Mouse (Mus musculus) hindbrain, embryonic 14.5 days (tissue): ENCODE results near the gene Noxo1. TPM values are rescaled to one million over a fixed set of nuclear protein-coding genes. Genes with fewer than 3 reads are reported as not detected.

ENCODE experiments used
- ATAC-seq: fragments of 200-750 bp; cut with Nextera tagmentation; 2 replicates; pipeline ENCODE4 v1.8.0; 2017; ENCODE audit warnings: moderate number of reproducible peaks, mild to moderate bottlenecking, moderate TSS enrichment, moderate library complexity; ENCODE audit not compliant: low FRiP score
- DNase-seq: peaks from one replicate; pipeline ENCODE4 v3.0.0-alpha.2; 2015; ENCODE audit warnings: low spot score
- H3K27ac ChIP-seq: fragments of 300-500 bp; sonication (generic); 2 replicates; pipeline ENCODE4 v1.5.1; 2014; ENCODE audit warnings: mild to moderate bottlenecking, moderate library complexity
- H3K27me3 ChIP-seq: fragments of 300-500 bp; sonication (generic); 2 replicates; pipeline ENCODE4 v1.6.1; 2014; ENCODE audit warnings: mild to moderate bottlenecking, low read length, mixed read lengths; ENCODE audit not compliant: control insufficient read depth, insufficient read depth
- H3K36me3 ChIP-seq: fragments of 300-500 bp; sonication (generic); replicated peaks from 2 replicates; pipeline ENCODE4 v1.6.1; 2014; ENCODE audit not compliant: control insufficient read depth, insufficient read depth
- H3K4me1 ChIP-seq: fragments of 300-500 bp; sonication (generic); replicated peaks from 2 replicates; pipeline ENCODE4 v1.6.1; 2014; ENCODE audit warnings: antibody characterized with exemption, low read length, mixed read lengths; ENCODE audit not compliant: control insufficient read depth, insufficient read depth
- H3K4me2 ChIP-seq: fragments of 300-500 bp; sonication (generic); replicated peaks from 2 replicates; pipeline ENCODE4 v1.6.1; 2014; ENCODE audit warnings: mild to moderate bottlenecking, moderate library complexity
- H3K4me3 ChIP-seq: fragments of 300-500 bp; sonication (generic); replicated peaks from 2 replicates; pipeline ENCODE4 v1.5.1; 2014; ENCODE audit warnings: mild to moderate bottlenecking, low read length
- H3K9ac ChIP-seq: fragments of 300-500 bp; sonication (generic); 2 replicates; pipeline ENCODE4 v1.6.1; 2014
- H3K9me3 ChIP-seq: fragments of 300-500 bp; sonication (generic); 2 replicates; pipeline ENCODE4 v1.6.1; 2016; ENCODE audit warnings: low read length; ENCODE audit not compliant: control insufficient read depth
- WGBS: fragments of 180-500 bp; shearing (Covaris S2); extraction: QIAGEN DNeasy Blood & Tissue Kit; methylation state at CpG from one replicate; pipeline ENCODE4 v1.1.7; 2014; 5-methylcytosine and 5-hydroxymethylcytosine counted together
- polyA plus RNA-seq: library from polyadenylated mRNA; unstranded; fragments of >200 nt; fragmentation: Nextera tagmentation; extraction: Ambion mirVana; gene quantifications from 2 replicates; pipeline ENCODE4 v1.2.1, GENCODE M21; 2014

Gene Noxo1
- polyA plus RNA-seq, 1 experiment from 2014 or later, result 2.4 TPM

DNA sequence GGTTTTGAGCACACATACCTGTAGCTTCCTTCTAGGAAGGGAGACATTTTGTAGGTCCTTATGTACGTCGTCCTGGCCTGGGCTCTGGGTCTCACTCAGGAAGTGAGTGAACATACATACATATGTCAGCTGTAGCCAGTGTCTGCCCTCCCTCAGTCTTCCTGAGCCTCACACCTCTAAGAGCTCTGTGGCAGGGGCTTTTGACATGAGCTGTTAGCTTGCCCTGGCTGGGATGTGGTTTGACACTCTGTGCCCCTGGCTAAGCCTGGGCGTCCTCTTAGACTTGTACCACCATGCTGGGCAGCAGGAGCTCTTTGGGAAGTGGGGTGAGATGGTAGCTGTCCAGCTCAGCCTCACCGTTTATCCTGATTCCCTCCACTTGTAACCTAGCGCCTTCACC, 24.7 kb upstream of the Noxo1 start:
- DNase-seq (no peak), ATAC-seq (no peak)
- H3K4me1 ChIP-seq, result peaks cover 30% of the 10 kb centered on the region
- H3K27me3 ChIP-seq, result no peaks in the 10 kb centered on the region
- H3K4me3 ChIP-seq, result no peak overlapping the region
- H3K27ac ChIP-seq, result no peak overlapping the region
- H3K4me2 ChIP-seq, result peak overlapping the region; percentile 82; the same call in 1 of the 2 replicates
- H3K36me3 ChIP-seq, result no peaks in the 10 kb centered on the region
- WGBS, result 80% methylated on average over 5 of the region's 5 CpGs
- H3K9ac ChIP-seq, result peak overlapping the region; percentile 29; the same call in 1 of the 2 replicates
- no peaks in the 10 kb centered on the region for H3K9me3 ChIP-seq

DNA sequence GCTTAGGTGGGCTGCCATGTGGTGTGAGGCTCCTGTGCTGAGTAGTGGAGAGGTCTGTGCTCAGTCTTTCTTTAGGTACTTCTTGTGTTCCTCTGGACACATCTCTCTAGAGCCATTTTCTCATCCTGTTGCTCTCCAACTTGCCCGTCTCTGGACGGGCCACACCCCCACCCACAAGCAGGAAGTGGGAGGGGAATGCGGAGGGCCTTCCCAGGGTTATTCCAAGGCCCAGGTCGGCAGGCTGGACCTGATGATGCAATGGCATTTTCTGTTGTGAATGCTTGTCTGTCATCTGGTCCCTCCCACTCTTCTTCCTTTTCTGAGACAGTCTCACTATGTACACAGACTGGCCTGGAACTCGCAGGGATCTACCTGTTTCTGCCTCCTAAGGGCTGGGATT, 23.9 kb upstream of the Noxo1 start:
- H3K9me3 ChIP-seq, result no peaks in the 10 kb centered on the region
- DNase-seq, result no peak
- H3K9ac ChIP-seq, result no peak overlapping the region
- H3K4me3 ChIP-seq, result no peak overlapping the region
- no peak for ATAC-seq
- no peaks in the 10 kb centered on the region for H3K27me3 ChIP-seq
- no peak overlapping the region for H3K27ac ChIP-seq
- H3K36me3 ChIP-seq, result peaks cover 5% of the 10 kb centered on the region
- peaks cover 30% of the 10 kb centered on the region for H3K4me1 ChIP-seq
- H3K4me2 ChIP-seq, result no peak overlapping the region
- 40% methylated on average over 5 of the region's 5 CpGs for WGBS

DNA sequence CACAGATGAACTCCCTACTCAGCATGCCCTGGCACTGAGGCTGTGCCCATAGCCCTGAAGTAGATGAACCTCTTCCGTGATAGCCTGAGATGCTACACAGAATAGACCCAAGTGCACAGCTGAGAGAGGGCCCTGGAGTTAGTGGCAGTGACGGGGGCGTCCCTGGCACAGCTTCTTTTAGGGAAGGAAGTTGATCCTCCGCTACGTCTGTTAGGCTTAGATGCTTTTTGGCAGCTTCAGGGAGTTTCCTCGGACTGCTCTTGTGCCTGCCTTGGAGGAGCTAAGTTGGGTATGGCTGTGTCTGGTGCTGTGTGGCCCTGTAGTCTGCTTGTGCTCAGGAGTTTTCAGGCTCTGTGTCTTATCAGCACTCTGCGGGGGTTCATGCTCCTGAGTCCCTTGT, 21.8 kb upstream of the Noxo1 start:
- Histone ChIP-seq H3K4me3 (no peak overlapping the region), H3K9me3 (no peaks in the 10 kb centered on the region), H3K9ac (no peak overlapping the region), H3K4me2 (no peak overlapping the region), H3K27me3 (no peaks in the 10 kb centered on the region), H3K36me3 (peaks cover 26% of the 10 kb centered on the region), H3K4me1 (peaks cover 25% of the 10 kb centered on the region), H3K27ac (no peak overlapping the region)
- no peak for DNase-seq
- WGBS, result 86% methylated on average over 7 of the region's 7 CpGs
- ATAC-seq, result no peak

DNA sequence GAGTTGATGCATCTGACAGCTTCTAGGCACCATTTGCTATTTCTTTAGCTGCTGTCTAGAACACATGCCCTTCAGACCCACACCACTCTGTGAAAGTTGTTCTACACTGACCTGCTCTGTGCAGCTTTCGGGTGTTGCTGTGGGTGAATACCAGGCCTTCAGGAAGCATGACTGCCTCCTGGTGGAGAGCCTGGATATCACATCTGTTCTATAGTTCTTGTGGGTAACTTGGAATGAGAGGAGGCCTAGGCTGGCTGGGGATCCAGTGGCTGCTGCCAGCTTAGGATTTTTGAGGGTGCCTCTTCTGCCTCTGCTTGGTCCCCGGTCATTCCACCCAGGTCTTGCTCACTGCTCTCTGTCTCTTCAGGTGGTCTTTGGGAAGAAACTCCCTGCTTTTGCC, 19.8 kb upstream of the Noxo1 start:
- DNase-seq (peak; percentile 66), ATAC-seq (no peak)
- Histone ChIP-seq H3K4me3 (no peak overlapping the region), H3K36me3 (peaks cover 46% of the 10 kb centered on the region), H3K9me3 (no peaks in the 10 kb centered on the region), H3K27me3 (no peaks in the 10 kb centered on the region), H3K4me1 (peaks cover 15% of the 10 kb centered on the region), H3K4me2 (no peak overlapping the region), H3K27ac (no peak overlapping the region), H3K9ac (no peak overlapping the region)
- WGBS, result 56% methylated on average over 2 of the region's 2 CpGs

DNA sequence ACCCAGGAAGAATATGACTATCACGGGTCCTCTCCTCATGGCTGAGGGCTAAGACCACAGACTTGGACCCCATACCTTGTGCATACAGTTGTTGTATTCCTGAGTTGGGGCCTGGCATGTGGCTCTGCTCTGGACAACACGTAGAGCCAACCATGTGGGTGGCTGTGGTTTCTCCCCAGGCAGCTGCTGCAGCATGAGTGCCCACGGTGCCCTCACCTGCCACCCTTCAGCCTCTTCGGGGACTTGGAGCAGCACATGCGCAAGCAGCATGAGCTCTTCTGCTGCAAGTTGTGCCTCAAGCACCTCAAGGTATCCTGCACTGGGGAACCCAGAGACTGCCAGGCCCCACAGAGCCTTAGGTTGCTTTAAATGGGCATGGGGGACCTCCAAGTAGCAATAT, 19.2 kb upstream of the Noxo1 start:
- ATAC-seq (no peak), DNase-seq (no peak)
- H3K36me3 ChIP-seq, result peaks cover 52% of the 10 kb centered on the region
- peaks cover 8% of the 10 kb centered on the region for H3K4me1 ChIP-seq
- no peaks in the 10 kb centered on the region for H3K9me3 ChIP-seq
- 92% methylated on average over 5 of the region's 5 CpGs for WGBS
- H3K4me2 ChIP-seq, result no peak overlapping the region
- no peak overlapping the region for H3K9ac ChIP-seq
- no peaks in the 10 kb centered on the region for H3K27me3 ChIP-seq
- H3K4me3 ChIP-seq, result no peak overlapping the region
- no peak overlapping the region for H3K27ac ChIP-seq

DNA sequence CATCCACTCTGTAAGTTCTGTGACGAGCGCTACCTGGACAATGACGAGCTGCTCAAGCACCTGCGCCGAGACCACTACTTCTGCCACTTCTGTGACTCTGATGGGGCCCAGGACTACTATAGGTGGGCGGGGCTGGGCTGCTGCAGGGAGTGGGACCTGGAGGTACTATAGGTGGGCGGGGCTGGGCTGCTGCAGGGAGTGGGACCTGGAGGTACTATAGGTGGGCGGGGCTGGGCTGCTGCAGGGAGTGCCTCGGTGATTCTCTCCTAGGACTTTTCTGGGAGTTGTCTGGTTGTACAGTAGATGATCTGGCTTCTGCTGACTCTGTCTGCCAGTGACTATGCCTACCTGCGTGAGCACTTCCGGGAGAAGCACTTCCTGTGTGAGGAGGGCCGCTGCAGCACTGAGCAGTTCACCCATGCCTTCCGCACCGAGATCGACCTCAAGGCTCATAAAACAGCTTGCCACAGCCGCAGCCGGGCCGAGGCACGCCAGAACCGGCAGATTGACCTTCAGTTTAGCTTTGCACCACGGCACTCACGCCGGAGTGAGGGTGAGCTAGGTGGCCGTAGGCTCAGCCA, 18.4 kb upstream of the Noxo1 start:
- no peak overlapping the region for H3K27ac ChIP-seq
- ATAC-seq, result no peak
- DNase-seq, result no peak
- H3K9ac ChIP-seq, result no peak overlapping the region
- peaks cover 57% of the 10 kb centered on the region for H3K36me3 ChIP-seq
- H3K4me1 ChIP-seq, result 0 out of 2 replicates have a peak, but pooled peaks cover under 1% of the 10 kb centered on the region
- no peak overlapping the region for H3K4me2 ChIP-seq
- no peaks in the 10 kb centered on the region for H3K9me3 ChIP-seq
- no peak overlapping the region for H3K4me3 ChIP-seq
- no peaks in the 10 kb centered on the region for H3K27me3 ChIP-seq
- WGBS, result 94% methylated on average over 24 of the region's 24 CpGs

DNA sequence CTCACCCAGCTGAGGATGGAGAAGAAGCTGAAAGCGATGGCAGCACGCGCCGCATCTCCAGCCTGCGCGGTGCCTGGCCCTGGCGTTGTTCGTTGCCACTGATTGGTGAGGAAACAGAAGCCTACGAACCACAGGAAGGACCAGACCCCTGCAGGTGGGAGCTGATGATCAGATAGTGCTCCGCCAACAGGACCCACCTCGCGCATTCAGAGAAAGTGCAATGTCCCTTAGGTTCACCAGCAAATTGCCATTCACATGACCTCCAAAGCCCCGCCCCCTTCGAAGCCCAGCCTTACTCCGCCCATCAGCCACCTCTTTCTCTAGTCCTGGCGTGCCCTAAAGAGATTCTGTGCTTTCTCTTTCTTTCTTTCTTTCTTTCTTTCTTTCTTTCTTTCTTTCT, 9.5 kb upstream of the Noxo1 start:
- H3K27ac ChIP-seq, result no peak overlapping the region
- peaks cover 8% of the 10 kb centered on the region for H3K36me3 ChIP-seq
- H3K9me3 ChIP-seq, result no peaks in the 10 kb centered on the region
- 28% methylated on average over 16 of the region's 16 CpGs for WGBS
- H3K27me3 ChIP-seq, result peaks cover 20% of the 10 kb centered on the region
- ATAC-seq (no peak), DNase-seq (no peak)
- H3K4me3 ChIP-seq, result no peak overlapping the region
- peaks cover 30% of the 10 kb centered on the region for H3K4me1 ChIP-seq
- 0 out of 2 replicates have a peak overlapping the region, but pooled peaks have one; percentile 10 for H3K4me2 ChIP-seq
- H3K9ac ChIP-seq, result no peak overlapping the region

DNA sequence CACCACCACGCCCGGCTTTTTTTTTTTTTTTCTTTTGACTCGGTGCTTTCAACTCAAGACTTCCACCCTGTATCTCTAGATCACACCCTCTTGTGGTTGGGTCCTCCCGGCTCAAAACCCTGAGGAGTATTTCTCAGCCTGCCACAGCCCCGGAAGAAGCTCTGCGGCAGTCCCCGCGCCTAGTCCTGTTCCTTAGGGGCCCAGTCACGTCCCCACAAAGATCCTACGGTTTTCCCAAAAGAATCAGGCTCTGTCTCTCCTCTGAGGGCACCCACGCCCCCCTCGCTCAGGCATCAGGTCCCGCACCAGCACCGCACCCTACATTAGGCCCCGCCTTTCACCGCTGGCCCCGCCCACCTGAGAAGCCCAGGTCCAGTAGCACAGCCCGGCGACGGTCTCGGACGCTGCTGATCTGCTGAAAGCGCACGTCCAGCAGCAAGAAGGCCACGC, 8.9 kb upstream of the Noxo1 start:
- Histone ChIP-seq H3K4me3 (peak overlapping the region; percentile 28), H3K27me3 (peaks cover 20% of the 10 kb centered on the region), H3K36me3 (peaks cover 2% of the 10 kb centered on the region), H3K9ac (peak overlapping the region; percentile 39), H3K9me3 (no peaks in the 10 kb centered on the region), H3K4me2 (peak overlapping the region; percentile 63), H3K27ac (no peak overlapping the region), H3K4me1 (peaks cover 30% of the 10 kb centered on the region)
- WGBS, result 1% methylated on average over 24 of the region's 25 CpGs
- ATAC-seq, result no peak
- DNase-seq, result no peak

DNA sequence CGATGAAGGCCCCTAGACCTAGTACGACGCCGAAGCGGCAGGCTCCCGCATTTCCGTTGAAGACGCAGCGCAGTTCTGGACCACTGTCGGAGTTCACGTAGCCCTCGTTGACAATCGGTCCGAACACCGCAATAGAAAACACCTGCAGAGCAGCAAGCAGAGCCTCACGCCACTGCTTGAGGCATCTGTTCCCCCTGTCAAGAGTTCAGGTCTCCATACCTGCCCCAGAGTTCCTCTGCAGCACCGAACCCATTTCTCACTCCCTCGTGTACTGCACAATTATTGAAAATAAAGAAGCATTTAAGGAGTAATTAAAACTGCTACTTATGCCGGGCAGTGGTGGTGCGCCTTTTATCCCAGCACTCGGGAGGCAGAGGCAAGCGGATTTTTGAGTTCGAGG, 8.4 kb upstream of the Noxo1 start:
- Histone ChIP-seq H3K27ac (no peak overlapping the region), H3K4me3 (peak overlapping the region; percentile 28), H3K9ac (peak overlapping the region; percentile 39), H3K4me2 (peak overlapping the region; percentile 63), H3K36me3 (peaks cover under 1% of the 10 kb centered on the region; the same call in 1 of the 2 replicates), H3K4me1 (peaks cover 30% of the 10 kb centered on the region), H3K27me3 (peaks cover 20% of the 10 kb centered on the region), H3K9me3 (no peaks in the 10 kb centered on the region)
- no peak for DNase-seq
- no peak for ATAC-seq
- 19% methylated on average over 23 of the region's 23 CpGs for WGBS
